Mouse (Mus musculus) brain, embryonic 14.5 days (tissue): ENCODE data around the gene 2310061I04Rik.

Experiments
- CTCF ChIP-seq: fragments of 200-500 bp; IDR thresholded peaks from 2 replicates; pipeline ENCODE4 v1.5.1; 2012; ENCODE audit warnings: inconsistent platforms, mild to moderate bottlenecking, moderate library complexity, borderline replicate concordance; ENCODE audit not compliant: insufficient read depth, insufficient read length; ENCODE audit errors: extremely low read depth
- POLR2A ChIP-seq: fragments of 200-500 bp; IDR thresholded peaks from 2 replicates; pipeline ENCODE4 v1.6.1; 2012; ENCODE audit warnings: mild to moderate bottlenecking, inconsistent platforms, borderline replicate concordance; ENCODE audit not compliant: poor library complexity, insufficient read depth, insufficient read length, severe bottlenecking; ENCODE audit errors: extremely low read depth

DNA sequence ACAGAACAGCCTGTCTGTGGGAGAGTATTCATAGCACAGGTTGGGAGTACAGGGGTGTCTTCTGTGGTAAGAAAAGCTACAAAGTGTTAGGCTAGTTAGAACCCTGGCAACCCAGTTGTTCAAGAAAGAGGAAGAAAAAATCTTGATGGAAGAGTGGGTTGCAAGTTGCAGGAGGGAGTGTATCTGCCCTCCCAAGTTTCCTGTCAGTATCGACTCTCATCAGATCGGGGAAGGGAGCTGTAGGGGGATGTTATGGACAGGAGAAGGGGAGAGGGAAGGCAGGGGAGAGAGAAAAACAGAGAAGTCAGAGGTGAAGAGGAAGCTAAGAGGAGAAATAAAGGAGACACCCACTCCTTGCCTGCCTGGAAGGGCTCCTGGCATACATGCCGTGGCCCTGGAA, 3.4 kb upstream of the 2310061I04Rik start:
- TF ChIP-seq POLR2A (no peak), CTCF (no peak)
